Mouse (Mus musculus) cerebral cortex, adult 2 months (tissue): ENCODE measurements around the gene Mdm1.

Source experiments
- WGBS: fragments of 180-500 bp; shearing (Covaris S2); methylation state at CpG from one replicate; pipeline ENCODE4 v1.1.7; 2018; 5-methylcytosine and 5-hydroxymethylcytosine counted together

The Mdm1 gene

GRCm38 (mm10) chr10:118215719-118216393 is 74.2 kb downstream of the Mdm1 start:
- 84% methylated on average over 3 of the region's 4 CpGs for WGBS
